Mouse (Mus musculus): Measurements from ENCODE around the gene Ipcef1.
"Not testable (repeated sequence)": the region's sequence is repeated elsewhere in the genome, so short reads cannot be mapped to it uniquely, and the experiment has no call there.

Gene Ipcef1

GRCm38 (mm10) chr10:6885460-6885859 is 166.8 kb downstream of the Ipcef1 start:
- no peak for DNase-seq (ENCODE audit: low spot score)

DNA sequence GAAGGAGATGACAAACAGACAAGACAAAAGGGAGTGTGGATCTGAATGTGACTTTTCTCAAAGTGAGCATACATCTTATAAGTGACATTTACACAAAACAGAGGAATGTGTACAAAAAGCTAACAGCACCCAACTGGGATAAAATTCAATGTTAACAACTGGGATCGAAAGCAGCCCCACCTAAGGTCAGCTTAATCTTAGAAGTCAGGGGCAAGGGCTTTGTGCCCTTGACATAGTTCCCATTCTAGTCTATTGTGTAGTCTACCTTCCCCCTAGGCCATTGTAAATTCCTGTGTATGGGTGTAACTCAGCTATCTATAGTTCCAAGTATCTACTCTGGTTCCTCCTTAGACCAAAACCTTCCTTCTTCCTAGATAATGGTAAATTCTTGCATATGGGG is 170.2 kb downstream of the Ipcef1 start:
- not testable (repeated sequence) for DNase-seq (ENCODE audit: low spot score)

- no peak for DNase-seq (ENCODE audit: low spot score)
Observed at GRCm38 (mm10) chr10:6878276-6878881, 173.9 kb downstream of the Ipcef1 start.

- no peak for DNase-seq (ENCODE audit: low spot score)
Observed at GRCm38 (mm10) chr10:6873917-6874316, 178.4 kb downstream of the Ipcef1 start.

DNA sequence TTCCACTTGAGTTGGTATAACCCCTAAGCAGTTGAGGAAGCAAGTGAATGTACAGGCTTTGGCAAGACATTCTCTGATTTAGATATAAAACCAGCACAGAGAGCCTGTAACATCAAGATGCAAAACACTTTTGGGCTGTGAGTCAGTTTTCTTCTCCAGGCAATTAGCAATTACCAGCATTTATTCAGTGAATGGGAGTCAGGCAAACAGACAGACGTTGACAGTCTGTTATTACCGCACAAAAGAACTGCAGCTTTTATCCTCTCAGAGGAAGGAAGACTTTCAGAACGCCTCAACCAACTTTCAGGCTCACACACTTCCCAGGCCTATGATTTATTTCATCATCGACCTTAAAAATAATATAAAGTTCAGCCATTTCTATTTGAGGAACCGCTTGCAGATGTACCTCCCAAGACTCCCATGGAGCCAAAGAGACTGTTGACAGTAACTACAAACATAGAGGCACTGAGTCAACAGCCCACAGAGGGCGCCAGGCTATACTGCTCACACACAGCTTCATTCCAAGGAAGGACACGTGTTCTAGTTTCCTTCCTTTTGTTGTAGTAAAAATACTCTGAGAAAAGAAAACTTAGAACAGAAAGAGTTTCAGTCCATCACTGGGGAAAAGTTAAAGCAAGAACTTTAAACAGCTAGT is 180.7 kb downstream of the Ipcef1 start:
- no peak for DNase-seq (ENCODE audit: low spot score)

DNA sequence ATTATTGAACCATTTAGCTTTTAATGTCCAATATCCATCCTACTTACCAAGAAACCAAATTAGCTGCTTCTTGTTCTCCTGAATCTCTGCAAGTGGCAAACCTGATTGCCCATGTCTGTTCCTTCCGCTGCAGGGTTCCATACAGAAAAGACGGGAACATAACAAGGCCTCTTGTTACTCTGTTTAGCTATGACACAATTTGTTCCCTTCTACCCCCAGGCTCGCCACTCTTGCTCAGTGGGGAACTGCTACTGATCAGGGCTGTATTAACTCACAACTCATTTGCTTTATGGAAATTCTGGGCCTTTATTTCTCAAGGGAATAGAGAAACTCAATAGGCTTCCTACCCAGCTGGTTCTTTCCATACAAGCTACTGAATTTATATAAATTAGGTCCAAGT is 196.5 kb downstream of the Ipcef1 start:
- no peak for DNase-seq (ENCODE audit: low spot score)

DNA sequence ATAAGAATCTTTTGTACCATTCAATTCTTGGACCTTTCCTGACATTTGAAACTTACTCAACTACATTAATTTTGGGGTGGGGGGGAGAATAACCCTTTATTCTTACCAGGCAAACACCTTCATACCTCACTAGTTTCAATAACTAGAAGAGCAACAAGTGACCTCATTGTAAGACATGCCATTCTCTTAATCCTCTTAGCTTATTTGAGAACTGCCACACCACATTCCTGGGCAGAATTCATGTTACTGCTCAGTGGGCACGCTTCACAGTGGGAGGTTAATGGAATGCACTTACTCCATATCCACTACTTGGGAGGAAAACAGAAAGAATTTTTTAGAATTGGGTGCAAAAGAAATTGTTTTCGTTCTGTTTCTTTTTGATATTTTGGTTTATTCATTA is 203.4 kb downstream of the Ipcef1 start:
- DNase-seq (ENCODE audit: low spot score), result no peak

- no peak for DNase-seq (ENCODE audit: low spot score)
Observed at GRCm38 (mm10) chr10:6848162-6848754, 204.0 kb downstream of the Ipcef1 start.

DNA sequence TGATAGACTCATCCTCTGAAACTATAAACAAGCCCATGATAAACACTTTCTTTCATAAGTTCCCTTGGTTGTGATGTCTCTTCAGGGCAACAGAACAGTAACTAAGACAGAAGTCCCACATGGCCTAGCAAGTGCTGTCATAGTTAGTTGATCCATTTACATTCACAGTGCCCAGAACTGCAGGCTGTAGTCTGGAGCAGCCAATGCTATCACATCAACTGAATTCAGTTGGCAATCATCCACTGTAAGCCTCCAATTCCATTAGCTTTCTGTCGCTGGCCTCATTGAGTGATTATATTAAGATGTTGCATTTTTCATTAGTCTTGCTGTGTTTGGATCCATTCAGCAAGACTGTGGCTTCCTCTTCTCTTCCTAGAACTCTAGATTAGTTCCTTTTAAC is 206.0 kb downstream of the Ipcef1 start:
- no peak for DNase-seq (ENCODE audit: low spot score)

- DNase-seq (ENCODE audit: low spot score), result no peak
Observed at GRCm38 (mm10) chr10:6842225-6842624, 210.1 kb downstream of the Ipcef1 start.

Data from urinary bladder, postnatal 14 days (tissue).